Mouse (Mus musculus) subcutaneous adipose tissue, adult 2 months (tissue): ENCODE data around the gene Aldh16a1. TPM values are rescaled to one million over a fixed set of nuclear protein-coding genes. Genes with fewer than 3 reads are reported as not detected.

Experiments
- polyA plus RNA-seq: library from polyadenylated mRNA; depleted of rRNA; stranded (reverse); fragments of >200 nt; gene quantifications from 2 replicates; pipeline ENCODE4 v1.2.3, GENCODE M21; 2012; ENCODE audit warnings: low replicate concordance; rRNA removed

Gene Aldh16a1
- 35.1 and 56.5 TPM in 2 replicates for polyA plus RNA-seq

GRCm38 (mm10) chr7:45154096-45154992 lies at the start of gene Aldh16a1, which contains the start of gene Pih1d1:
TSS of gene Aldh16a1 (minus strand) at chr7:45154584.
TSS of gene Pih1d1 (plus strand) at chr7:45154303.

GRCm38 (mm10) chr7:45180896-45181477 lies 26.6 kb upstream of the Aldh16a1 start, which contains the start of gene Pth2:
TSS of gene Pth2 (plus strand) at chr7:45180995.

DNA sequence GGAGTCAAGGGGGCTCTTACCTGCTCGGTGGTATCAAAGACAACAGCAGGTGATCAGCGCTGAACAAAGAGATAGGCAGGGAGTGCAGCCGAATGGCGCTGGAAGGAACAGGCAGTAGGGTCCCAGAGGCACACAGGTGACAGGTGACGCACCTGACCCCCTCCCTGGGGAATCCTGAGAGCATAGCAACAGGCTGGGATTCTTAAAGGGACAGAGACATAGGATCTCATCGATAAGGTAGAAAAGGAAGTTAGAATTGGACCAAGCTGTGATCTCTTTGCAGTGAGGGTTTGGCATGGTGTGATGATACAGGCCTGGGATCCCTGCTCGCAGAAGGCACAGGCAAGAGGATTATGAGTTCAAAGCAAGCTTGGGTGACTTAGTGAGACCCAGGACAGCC lies 25.1 kb upstream of the Aldh16a1 start, which contains the start of gene Gfy:
Gfy (minus strand) TSS at position 101 of the 400 bp plus-strand sequence.

DNA sequence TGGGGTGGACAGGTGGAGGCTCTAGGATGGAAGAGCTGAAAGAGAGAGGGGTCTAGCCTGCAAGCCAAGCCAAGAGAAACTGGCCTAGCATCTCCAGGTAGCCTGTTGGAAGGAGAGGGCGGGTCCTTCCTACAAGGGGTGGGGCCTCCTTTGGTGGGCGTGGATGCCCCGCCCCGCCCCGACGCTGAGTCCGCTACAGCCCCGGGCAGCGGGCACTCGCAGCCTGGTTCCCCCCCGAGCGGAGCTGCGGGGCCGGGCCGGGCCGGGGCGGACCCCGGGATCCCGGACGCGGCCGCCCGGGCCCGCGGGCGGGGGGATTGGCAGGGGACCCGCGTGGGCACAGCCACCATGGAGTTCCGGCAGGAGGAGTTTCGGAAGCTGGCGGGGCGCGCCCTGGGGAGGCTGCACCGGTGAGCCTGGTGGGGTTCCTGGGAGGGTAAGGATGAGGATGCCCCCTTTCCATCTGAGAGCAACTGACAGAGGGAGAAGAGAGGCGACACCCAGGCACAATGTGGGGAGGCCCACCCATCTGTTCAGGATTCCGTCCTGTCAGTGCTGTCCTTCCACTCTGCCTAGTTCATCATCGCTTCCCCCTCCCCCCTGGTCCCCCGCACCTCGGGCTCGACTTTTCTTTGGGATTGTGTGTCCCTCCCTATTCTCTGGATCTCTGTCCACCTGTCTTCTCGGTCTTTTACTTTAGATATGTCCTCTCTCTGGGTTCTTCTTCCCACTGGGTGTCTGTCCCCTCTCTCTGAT lies 9.5 kb upstream of the Aldh16a1 start, which contains the start of gene Slc17a7:
Slc17a7 (plus strand) TSS at position 215 of the 756 bp plus-strand sequence.

DNA sequence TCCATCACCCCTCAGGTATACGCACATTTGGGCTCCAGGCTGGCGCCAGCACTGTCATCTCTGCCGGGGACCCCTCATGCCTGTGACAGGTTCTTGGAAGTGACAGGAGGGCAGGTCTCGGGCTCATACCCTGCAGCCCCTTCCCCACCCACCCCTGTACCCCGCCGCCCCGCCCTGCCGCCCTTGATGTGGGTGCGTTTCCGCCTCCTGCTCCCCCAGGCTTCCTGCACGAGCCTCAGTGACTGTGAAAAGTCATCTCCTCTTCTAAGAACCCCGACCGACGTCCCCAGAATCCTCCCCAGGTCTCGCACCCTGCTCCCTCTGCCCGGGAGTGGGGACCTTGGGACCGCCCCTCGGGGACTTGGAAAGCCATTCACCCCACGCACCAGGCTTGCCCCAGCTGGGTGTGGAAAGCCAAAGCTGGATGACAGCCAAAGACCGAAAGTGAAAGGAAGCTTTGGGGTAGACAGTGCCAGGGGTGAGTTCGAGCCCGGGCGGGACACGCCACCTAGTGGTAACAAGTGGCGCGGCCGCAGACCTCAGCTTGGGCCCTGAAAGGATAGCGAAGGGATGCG lies 18.3 kb downstream of the Aldh16a1 start, which contains the start of the genes Gm45713 and Flt3l:
Gm45713 (minus strand) TSS at position 239 of the 575 bp plus-strand sequence.
Flt3l (minus strand) TSS at position 440 of the 575 bp plus-strand sequence.

DNA sequence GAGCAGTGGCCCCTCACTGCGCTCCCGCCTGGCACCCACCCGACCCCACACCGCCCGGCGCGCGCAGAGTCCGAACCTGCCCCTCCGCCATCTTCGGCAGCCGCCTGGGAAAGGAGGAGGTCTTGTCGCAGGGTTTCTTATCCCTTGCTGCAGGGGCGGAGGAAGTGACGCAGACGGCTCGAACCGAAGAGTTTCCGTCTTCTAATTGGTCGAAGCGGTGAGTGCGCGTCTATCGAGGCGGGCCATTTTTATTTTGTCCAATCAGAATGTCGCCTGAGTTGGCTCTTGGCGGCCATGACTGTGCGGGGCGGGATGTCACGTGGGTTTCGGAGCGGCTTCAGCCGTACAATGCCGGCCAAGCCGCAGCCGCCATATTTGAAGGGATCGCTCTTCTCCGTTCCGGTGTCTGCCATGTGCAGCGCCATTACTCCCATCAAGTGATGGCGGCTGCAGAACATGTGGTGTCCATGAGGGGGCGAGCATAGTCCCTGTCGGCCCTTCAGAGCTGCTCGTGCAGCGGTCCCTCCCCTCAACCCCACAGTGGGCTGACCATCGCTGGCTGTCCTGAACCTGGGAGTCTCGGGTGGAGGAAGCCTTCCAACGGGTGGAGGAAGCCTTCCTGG lies 25.6 kb downstream of the Aldh16a1 start, which contains the start of gene Rpl13a:
Rpl13a (minus strand) TSS at position 138 of the 623 bp plus-strand sequence.

DNA sequence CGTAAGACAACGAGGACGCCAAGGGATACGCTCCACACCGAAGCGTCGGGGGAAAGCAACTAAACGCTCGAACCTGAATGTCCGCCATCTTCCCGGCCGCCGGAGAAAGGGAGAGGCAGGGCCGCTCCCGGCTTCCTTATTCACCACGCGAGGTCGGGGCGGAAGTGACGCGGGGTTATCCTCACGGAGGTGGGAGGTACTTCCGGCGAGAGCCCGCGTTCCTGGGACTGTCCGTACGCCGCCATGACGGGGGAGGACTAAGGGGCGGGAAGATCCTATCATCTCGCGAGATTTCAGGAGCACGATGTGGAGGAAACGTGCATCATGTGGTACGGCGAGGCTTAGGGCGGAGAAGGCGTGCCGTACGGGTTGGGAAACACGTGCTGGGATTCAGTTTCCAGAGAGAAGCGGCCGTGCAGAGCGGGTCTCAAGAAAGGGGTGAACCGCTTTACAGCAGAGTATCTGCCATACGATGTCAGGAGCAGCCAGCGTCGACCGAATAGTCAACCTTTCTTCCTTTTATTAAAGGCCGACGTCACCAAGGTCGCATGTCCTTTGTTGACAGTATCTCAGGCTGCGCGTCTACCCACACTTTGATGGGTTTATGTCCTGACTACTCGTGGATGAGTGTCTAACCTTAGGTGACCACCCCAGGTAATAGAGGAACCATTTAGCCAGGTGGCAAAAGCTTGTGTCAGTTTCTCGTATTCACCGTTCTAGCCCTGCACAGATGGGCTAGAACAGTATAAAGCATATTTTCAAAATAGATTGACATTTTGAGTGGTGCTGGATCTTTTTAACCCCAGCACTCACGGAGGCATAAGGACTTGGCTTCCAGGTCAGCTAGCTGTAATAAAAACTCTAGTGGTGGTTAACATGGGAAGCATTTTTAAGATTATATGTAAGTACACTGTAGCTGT lies 29.9 kb downstream of the Aldh16a1 start, which contains the start of gene Rps11:
Rps11 (minus strand) TSS at position 216 of the 920 bp plus-strand sequence.

GRCm38 (mm10) chr7:45103652-45104180 lies 50.7 kb downstream of the Aldh16a1 start, which contains the start of gene Fcgrt:
TSS of gene Fcgrt (minus strand) at chr7:45103851.

GRCm38 (mm10) chr7:45092048-45092447 lies 62.3 kb downstream of the Aldh16a1 start, which contains the start of gene Rcn3:
TSS of gene Rcn3 (minus strand) at chr7:45092221.

Other genes starting within 250 kb of the Aldh16a1 start
- gene Ap2a1, start 225.1 kb downstream of the Aldh16a1 start, polyA plus RNA-seq, result 91.4 and 108 TPM in 2 replicates
- gene Tsks, start 211.4 kb downstream of the Aldh16a1 start, polyA plus RNA-seq, result 0.21 and 0.22 TPM in 2 replicates
- gene Cpt1c, start 179.7 kb downstream of the Aldh16a1 start, polyA plus RNA-seq, result 21.7 and 88.9 TPM in 2 replicates
- gene Prmt1, start 168.0 kb downstream of the Aldh16a1 start, polyA plus RNA-seq, result 148 and 347 TPM in 2 replicates
- 111 and 156 TPM in 2 replicates for gene Irf3, start 156.9 kb downstream of the Aldh16a1 start, polyA plus RNA-seq
- gene Bcl2l12, start 155.9 kb downstream of the Aldh16a1 start, polyA plus RNA-seq, result 30.2 and 45.2 TPM in 2 replicates
- gene Scaf1, start 138.2 kb downstream of the Aldh16a1 start, polyA plus RNA-seq, result 67.6 and 79.5 TPM in 2 replicates
- 286 and 584 TPM in 2 replicates for gene Rras, start 136.6 kb downstream of the Aldh16a1 start, polyA plus RNA-seq
- gene Prr12, start 101.7 kb downstream of the Aldh16a1 start, polyA plus RNA-seq, result 8.6 and 15.5 TPM in 2 replicates
- gene Nosip, start 92.2 kb downstream of the Aldh16a1 start, polyA plus RNA-seq, result 68.3 and 84.1 TPM in 2 replicates
- gene Prrg2, start 91.9 kb downstream of the Aldh16a1 start, polyA plus RNA-seq, result 73.3 and 99.8 TPM in 2 replicates
- gene Rcn3, start 62.4 kb downstream of the Aldh16a1 start, polyA plus RNA-seq, result 89.2 and 448 TPM in 2 replicates
- 195 and 315 TPM in 2 replicates for gene Fcgrt, start 50.7 kb downstream of the Aldh16a1 start, polyA plus RNA-seq
- 294 and 506 TPM in 2 replicates for gene Rps11, start 30.1 kb downstream of the Aldh16a1 start, polyA plus RNA-seq
- gene Rpl13a, start 25.8 kb downstream of the Aldh16a1 start, polyA plus RNA-seq, result 1,583 and 3,800 TPM in 2 replicates
- 5.4 and 12.9 TPM in 2 replicates for gene Gm45713, start 18.4 kb downstream of the Aldh16a1 start, polyA plus RNA-seq
- gene Flt3l, start 18.2 kb downstream of the Aldh16a1 start, polyA plus RNA-seq, result 62.3 and 91.9 TPM in 2 replicates
- 64.1 and 64.9 TPM in 2 replicates for gene Pih1d1, start 281 bp downstream of the Aldh16a1 start, polyA plus RNA-seq
- gene Slc17a7, start 9.4 kb upstream of the Aldh16a1 start, polyA plus RNA-seq, result 0.08 TPM in 1 of 2 replicates, not detected in the other
- gene Gfy, start 25.0 kb upstream of the Aldh16a1 start, polyA plus RNA-seq, result not detected in 2 replicates
- gene Pth2, start 26.4 kb upstream of the Aldh16a1 start, polyA plus RNA-seq, result not detected in 2 replicates
- gene Ccdc155, start 50.3 kb upstream of the Aldh16a1 start, polyA plus RNA-seq, result 0.09 and 0.14 TPM in 2 replicates
- 0.17 and 0.73 TPM in 2 replicates for gene Dkkl1, start 57.6 kb upstream of the Aldh16a1 start, polyA plus RNA-seq
- 30.9 and 110 TPM in 2 replicates for gene Tead2, start 61.2 kb upstream of the Aldh16a1 start, polyA plus RNA-seq
- 37.7 and 42.8 TPM in 2 replicates for gene Cd37, start 84.5 kb upstream of the Aldh16a1 start, polyA plus RNA-seq
- not detected in 2 replicates for gene Slc6a16, start 86.5 kb upstream of the Aldh16a1 start, polyA plus RNA-seq
- gene Slc6a21, start 122.9 kb upstream of the Aldh16a1 start, polyA plus RNA-seq, result 0.11 TPM in 1 of 2 replicates, not detected in the other
- gene Trpm4, start 179.2 kb upstream of the Aldh16a1 start, polyA plus RNA-seq, result 20.9 and 38.3 TPM in 2 replicates
- 0.30 and 1.2 TPM in 2 replicates for gene Hrc, start 180.7 kb upstream of the Aldh16a1 start, polyA plus RNA-seq
- 2.0 and 2.5 TPM in 2 replicates for gene Ppfia3, start 212.4 kb upstream of the Aldh16a1 start, polyA plus RNA-seq
- 4.4 and 34.4 TPM in 2 replicates for gene Lin7b, start 216.0 kb upstream of the Aldh16a1 start, polyA plus RNA-seq
- 195 and 299 TPM in 2 replicates for gene Snrnp70, start 241.2 kb upstream of the Aldh16a1 start, polyA plus RNA-seq